Mouse (Mus musculus) WW6 (cell line): ENCODE measurements around the gene Sncb.

Experiments
- DNase-seq: peaks from one replicate; pipeline ENCODE4 v3.0.0-alpha.2; 2013; ENCODE audit warnings: low read depth, low spot score

The Sncb gene

DNA sequence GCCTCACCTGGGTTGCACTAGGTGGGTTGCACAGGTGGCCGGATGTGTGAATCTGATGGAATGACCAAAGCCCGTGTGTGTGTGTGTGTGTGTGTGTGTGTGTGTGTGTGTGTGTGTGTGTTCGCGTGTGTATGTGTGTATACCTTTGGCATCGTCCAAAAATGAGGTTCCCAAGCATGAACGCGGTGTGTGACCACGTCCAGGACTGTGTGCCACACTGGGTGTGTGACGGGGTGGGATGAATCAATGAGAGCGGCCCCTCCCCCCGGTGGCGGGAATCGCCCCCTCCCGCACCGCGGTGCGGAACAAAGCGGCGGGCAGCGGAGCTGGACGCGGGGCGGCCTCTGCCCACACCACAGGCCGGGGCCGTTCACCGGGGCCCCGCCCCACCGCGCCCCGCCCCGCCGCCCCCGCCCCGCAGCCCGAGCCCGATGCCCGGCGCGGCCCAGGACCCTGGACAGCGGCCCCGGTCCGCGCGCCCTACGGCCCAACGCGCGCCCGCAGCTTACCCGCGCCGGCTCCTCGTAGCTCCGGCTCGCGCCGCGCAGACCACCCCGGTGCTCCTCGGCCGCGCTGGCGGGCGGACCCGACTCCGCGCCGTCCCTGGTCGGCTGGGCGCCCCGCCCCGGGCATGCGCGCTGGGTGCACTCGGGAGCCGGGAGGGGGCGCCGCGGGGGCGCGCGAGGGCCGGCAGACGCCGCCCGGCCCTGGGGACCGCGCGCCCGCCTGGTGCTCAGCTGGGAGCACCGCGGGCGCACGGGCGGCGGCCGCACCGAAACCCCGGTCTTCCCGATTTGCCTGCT is 17.1 kb downstream of the Sncb start:
- DNase-seq: no peak

DNA sequence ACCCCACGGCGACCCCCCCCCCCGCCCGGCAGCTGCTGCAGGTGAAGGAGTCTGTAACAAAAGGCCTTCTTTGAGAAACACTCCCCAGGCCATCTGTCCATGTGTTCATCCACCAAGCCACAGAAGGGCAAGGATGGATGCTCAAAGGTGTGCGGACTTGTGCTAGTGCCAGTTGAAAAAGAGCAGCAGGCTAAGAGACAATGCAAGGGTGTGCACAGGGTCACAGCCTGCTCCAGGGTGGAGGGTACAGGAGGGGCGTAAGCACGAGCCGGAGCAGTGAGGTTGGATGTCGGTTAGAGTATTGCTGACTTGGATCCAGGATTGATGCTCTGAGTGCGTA is 17.7 kb downstream of the Sncb start:
- no peak for DNase-seq

DNA sequence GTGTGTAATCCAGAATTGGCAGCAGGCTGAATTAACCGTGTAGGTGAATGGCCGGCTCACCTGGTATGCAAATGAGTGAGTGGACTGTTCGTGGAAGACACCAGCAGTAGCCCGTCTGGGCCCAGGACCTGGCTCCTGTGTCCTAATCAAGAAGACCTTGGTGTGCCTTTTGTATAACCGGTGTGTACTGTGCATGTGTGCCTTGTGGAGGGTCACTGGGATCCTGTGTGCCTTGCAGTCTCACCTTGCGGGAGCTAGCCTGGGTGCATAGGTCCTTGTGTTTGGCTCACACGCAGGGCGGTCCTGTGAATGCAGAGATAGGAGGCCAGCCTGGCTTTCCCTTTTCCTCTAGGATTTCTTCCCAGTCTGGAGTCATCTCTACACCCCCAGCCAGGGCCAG is 18.2 kb downstream of the Sncb start:
- no peak for DNase-seq

DNA sequence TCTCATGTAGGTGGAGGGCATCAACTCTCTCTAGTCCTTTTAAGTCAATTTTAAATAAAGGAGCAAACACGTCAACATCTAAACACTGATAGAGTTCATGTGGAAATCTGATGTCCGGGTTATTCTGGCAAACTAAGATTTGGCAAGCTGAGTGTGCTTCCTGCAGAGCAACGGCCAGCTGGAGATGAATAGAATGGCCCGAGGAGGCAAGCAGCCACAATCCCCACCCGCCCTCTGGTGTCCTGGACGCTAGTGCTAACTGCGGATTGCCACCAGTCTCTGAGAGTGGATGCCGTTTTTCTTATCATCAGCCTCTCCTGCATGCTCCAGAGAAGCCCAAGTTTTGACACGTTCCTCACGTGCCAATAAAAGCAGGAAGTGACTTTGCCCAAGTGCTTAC is 19.5 kb downstream of the Sncb start:
- no peak for DNase-seq

DNA sequence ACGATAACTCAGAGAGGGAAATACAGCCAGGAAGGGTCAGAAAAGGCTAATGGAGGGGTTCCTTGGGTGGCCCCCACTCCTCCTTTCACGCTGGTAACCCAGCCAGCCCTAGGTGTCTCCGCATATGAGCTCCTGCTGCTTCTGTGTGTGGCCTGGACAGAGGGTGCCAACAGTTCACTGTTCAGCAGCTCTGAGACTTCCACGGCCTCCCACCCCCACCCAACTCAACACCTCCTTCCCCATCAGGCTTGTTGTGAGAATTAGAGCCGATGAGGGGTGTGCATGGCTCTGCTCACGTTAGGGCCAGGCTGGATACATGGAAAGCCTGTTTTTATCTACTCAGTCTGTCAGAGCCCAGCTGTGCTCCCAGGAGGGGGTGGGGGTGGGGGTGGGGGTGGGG is 20.3 kb downstream of the Sncb start:
- DNase-seq: no peak

DNA sequence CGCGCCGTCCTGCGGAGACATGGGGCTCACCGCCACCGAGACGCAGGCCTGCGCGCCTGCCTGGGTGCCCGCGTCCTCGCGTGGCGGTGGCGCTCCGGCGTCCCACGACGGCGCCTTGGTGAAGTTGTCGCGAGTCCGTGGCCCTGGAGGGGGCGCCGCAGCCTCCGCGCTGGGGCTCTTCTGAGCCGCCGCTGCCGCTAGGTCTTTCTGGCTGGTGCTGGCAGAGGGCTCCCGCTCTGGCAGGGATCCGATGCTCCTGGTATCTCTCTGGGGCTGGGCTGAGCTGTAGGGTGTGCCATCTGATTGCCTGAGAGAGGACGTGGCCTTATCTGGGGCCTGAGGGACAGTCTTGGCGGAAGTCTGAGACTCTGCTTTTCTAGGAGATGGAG is 28.2 kb downstream of the Sncb start:
- no peak for DNase-seq

DNA sequence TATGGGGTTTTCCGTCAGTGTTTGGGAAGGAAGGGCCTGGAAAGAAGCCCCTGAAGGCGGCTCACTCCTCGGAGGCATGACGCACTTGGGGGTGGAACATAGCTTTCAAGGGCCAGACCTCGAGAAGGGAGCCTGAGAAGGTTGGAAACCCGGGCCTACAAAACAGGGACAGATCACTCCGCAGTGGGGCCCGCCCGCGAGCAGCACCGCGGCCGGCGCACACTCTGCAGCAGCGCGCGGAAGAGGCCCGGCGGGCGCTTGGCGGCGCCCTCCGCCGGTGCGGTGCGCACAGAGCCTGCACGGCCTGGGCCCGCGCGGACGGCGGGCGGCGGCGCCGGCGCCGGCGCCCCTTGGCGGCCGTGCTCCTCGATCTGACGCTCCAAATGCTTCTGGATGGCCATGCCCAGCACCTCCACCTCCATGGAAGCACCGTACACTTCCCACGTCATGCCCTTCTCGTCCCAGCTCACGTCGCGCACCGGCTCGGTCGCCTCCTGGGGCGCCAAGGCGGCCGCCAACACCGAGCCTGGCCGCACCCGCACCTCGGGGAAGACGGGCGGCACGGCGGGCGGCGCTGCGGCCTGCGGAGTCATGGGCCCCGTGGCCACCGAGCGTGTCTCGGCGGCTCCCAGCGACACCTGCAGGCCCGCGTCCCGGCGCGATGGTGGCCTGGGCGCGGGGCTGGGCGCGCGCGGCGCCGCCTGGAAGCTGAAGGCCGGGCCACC is 28.7 kb downstream of the Sncb start:
- peak; percentile 50 for DNase-seq

DNA sequence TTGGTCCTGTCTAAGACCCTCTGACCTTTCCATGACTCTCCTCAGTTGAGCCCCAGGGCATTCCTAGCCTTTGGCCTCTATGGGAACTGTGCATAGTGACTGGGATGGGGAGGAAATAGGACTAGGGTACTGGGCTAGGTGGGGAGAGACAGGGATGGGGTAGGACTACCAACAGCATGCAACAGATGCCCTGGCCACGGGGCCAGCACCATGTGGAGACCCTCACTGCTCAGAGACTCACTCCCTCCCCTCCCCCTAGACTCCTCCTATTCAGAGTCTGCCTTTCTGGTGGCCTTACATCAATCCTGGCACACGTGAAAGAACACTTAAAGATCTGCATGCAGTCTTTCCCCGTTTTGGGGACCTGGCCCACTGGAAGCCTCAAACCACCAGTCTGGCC is 29.5 kb downstream of the Sncb start:
- DNase-seq: no peak

DNA sequence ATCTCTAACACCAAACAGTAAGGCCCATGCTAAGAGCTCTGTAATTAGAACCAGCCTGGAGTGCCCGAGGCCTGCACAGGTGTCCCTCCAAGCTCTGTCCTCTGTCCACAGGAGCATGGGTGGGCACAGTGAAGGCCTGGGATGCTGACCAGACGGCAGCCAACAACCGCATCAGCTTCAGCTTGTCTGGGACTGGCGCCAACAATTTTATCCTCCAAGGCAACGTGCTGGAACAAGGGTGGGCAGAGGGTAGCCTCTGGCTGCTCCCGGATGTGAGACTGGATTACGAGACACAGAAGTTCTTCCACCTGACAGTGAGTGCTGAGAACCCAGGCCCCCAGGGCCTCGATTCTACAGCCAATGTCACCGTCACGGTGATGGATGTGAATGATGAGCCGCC is 40.3 kb downstream of the Sncb start:
- DNase-seq: no peak

DNA sequence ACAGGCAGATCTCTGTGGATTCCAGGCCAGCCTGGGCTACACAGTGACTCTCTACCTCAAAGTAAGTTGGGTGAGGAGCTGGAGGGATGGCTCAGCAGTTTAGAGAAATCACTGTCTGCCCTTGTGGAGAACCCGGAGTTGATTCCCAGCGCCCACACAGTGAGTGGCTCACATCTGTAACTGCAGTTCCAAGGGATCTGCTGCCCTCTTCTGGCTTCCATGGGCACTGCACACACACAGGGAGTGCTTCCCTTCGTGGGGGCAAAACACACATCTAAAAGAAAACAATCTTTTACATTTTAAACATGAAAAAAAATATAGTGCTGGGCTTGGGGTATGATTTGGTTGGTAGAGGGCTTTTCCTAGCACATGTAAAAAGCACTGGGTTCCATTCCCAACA is 43.3 kb downstream of the Sncb start:
- no peak for DNase-seq

DNA sequence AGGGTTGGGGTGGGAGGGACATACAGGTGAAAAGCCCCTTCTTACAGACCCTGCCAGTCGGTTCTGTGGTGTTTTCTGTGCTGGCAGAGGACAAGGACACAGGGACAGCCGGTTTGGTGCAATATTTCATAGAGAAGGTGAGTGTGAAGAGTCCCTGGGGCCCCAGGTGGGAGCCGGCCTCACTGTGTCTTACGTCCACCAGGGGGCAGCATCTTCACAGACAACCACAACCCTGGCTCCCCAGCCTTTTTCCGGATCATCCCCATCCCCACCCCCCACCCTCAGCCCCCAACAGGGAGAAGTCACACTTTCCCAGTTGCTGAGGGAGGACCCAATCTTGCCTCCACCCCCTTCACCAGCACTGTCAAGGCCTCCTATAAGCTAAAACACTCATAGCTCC is 49.5 kb downstream of the Sncb start:
- DNase-seq: no peak

DNA sequence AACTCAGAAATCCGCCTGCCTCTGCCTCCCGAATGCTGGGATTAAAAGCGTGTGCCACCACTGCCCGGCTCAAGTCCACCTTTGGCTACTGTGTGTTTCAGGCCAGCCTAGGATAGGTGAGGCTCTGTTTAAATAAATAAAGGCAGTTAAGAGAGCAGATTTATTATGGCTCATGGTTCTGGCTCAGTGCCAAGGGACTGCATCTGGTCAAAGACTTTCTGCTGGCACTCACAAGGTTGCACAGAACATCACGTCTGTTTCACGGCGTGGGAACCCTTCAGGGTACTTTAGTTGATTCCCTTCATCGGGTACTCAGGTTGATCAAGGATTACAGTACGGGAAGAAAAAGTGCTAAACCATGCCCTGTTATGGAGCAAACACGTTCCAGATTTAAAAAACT is 51.4 kb downstream of the Sncb start:
- DNase-seq: no peak

DNA sequence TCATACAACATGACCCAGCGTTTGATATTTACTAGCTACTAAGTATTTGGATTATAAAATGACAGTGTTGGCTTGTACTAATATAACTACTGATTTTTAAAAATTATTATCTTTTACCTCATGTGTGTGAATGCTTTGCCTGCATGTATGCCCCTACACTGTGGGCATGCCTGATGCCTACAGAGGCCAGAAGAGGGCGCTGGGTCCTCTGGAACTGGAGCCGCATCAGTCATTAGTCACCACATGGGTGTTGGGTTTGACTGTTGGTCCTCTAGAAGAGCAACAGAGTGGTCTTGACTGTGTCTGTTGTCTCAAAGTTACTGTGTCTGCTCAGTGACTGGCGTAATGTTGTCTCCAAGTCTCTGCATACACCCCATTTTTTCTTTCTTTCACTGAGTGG is 52.0 kb downstream of the Sncb start:
- no peak for DNase-seq

DNA sequence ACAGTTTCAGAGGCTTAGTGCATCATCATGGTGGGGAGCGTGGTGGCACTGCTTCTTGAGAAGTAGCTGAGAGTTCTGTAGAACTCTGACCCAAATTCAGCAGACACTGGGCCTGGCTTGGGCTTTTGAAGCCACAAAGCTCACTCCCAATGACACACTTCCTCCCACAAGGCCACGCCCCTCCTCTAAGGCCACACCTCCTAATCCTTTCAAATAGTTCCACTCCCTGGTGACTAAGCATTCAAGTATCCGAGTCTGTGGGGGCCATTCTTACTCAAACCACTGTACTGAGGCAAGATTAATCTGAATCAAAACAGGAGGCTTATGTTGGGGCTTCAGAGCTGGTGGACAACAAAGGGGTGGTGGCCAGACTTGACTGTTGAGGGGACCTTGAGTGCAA is 55.5 kb downstream of the Sncb start:
- DNase-seq: no peak
